Mouse (Mus musculus) embryonic fibroblast, embryonic 13.5 days (primary cell): Measurements from ENCODE around the gene Nr2f1. TPM values are rescaled to one million over a fixed set of nuclear protein-coding genes. Genes with fewer than 3 reads are reported as not detected.

Experiments
- H3K27ac ChIP-seq: 2 replicates; pipeline ENCODE4 v1.5.1; 2012; ENCODE audit warnings: low read length, control low read depth, inconsistent platforms; ENCODE audit not compliant: insufficient read depth
- H3K4me1 ChIP-seq: 2 replicates; pipeline ENCODE4 v1.6.1; 2011; ENCODE audit warnings: low read length; ENCODE audit not compliant: control insufficient read depth, insufficient read depth
- H3K4me3 ChIP-seq: 2 replicates; pipeline ENCODE4 v1.5.1; 2011; ENCODE audit warnings: mild to moderate bottlenecking, control low read depth, low read length; ENCODE audit not compliant: insufficient read depth
- CTCF ChIP-seq: IDR thresholded peaks from 2 replicates; pipeline ENCODE4 v1.5.1; 2011; ENCODE audit warnings: mild to moderate bottlenecking, control low read depth, low read length, moderate library complexity, borderline replicate concordance; ENCODE audit not compliant: insufficient read depth
- POLR2A ChIP-seq: IDR thresholded peaks from 2 replicates; pipeline ENCODE4 v1.6.1; 2011; ENCODE audit warnings: low read depth, mild to moderate bottlenecking, control low read depth, low read length, moderate library complexity
- polyA plus RNA-seq: library from polyadenylated mRNA; stranded (reverse); fragments of >200 nt; gene quantifications from 2 replicates; pipeline ENCODE4 v1.2.4, GENCODE M21; 2011; ENCODE audit warnings: low read depth; ENCODE audit not compliant: missing spikeins, insufficient read length

Gene Nr2f1
- polyA plus RNA-seq, 1 experiment, result 17.4 TPM

DNA sequence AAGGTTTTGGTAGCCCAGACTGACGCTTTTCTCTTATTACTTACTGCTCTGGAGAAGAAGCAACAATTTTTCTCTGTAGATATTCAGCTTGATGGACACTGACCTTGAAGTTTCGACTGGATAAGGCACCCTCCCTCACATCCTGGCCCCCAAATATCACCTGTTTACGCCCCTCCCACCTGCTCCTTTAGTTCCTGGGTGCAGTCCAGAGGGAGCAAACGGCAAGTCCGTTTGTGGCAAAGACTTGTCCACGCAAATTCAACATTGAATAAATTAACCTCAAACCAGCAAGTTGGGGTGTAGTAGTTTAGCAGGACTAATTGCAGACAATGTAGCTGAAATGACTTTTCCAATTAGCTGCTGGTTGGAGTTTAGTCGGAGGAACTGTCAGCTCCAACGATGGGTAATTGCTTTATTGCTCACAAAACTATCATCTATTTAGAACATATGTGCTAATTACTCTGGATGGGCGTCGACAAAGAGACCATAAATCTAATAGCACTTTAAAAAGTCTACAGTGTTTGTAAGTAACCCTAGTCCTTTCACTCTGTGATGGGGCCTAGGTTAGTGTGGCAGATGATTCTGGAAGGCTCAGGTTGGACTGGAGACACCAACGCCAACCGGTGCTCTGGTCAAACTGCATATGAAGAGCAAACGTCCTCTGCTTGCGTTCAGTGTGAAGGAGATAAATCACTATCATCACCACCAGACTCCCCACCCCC is 9.3 kb upstream of the Nr2f1 start:
- Histone ChIP-seq H3K4me3 (no peak overlapping the region), H3K4me1 (peaks cover 1% of the 10 kb centered on the region; the same call in 1 of the 2 replicates), H3K27ac (no peak overlapping the region)
- TF ChIP-seq CTCF (no peak), POLR2A (no peak)

DNA sequence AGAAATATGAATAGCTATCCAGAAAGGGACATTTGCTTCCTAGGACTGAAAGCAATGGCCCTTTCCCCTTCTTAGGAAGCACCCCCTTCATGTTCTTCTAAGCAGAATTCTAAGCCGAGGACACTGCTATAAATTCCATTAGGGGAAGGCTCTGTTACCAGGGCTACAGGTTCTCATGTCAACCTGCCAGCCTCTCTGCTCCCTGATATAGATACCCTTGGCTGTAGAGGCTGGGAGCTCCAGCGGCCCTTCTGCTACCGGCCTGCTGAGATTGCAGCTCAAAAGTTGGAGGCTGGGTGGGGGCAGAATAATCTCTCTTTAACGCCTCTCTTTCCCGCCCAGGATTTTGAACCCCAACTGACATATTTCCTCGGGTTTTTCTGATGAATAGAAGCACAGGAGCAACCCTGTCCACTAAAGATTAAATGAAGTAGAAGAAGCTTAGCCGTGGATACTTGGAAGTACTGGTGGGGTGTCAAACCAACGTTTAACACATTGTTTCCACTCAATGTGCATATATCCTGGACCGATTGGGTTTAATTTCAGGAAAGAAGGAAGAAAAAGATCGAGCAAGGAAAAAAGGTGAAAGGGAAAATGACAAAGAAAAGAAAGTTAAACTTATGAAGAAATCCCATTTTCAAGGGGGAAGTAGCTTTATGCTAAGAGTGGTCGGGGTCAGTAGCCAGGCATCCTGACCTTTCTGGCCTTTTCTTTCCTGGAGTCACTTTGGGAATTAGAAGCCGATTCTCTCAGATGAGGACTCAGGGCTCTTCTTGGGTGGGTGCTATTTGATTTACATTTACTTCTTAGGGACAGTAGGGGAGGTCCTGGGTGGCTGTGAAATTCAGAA is 8.5 kb upstream of the Nr2f1 start:
- TF ChIP-seq POLR2A, result no peak
- TF ChIP-seq CTCF, result no peak
- Histone ChIP-seq H3K4me3 (no peak overlapping the region), H3K4me1 (peaks cover 1% of the 10 kb centered on the region; the same call in 1 of the 2 replicates), H3K27ac (no peak overlapping the region)

DNA sequence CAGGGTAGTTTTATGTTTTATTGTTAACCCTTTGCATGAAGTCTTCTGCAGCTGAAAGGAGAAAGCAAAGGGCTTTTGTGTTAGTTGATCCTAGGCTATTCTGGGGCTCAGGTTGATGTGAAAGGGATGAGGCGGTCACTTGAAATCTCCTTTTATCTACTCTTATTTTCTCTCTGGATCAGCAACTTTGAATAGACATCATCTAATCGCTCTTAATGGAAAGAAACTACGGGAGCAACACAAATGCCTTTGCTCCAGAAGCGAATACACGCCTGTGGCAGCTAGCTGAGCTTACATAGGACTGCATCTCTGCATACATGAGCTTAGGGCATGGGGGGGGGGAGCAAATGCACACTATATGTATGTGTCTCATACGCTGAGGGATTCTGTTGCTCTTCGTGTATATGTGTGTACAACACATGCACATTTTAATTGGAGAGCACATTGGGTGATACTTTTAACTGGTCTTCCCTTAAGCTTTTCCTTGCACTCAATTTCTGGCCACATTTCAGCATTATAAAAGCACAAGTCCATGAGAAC is 7.4 kb upstream of the Nr2f1 start:
- no peak overlapping the region for H3K4me3 ChIP-seq
- H3K4me1 ChIP-seq, result peaks cover 1% of the 10 kb centered on the region; the same call in 1 of the 2 replicates
- H3K27ac ChIP-seq, result no peak overlapping the region
- no peak for TF ChIP-seq CTCF
- TF ChIP-seq POLR2A, result no peak

DNA sequence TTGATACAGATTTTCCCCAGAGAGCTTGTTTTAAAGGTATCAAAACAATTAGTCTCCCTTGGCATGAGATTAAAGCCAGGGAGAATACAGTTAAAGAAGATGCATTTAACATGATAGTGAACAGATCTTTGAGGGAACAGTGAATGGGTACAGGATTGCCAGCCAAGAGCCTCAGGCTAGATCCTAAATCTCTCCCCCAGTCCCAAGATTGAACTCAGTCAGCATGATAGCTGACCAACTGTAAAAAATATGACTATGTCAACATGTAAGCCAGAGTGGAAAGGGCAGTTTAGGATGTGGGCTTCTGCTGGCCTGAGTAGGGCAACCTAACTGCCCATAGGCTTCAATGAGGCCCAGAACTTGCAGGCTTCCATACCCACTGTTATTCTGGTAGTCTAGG is 5.9 kb upstream of the Nr2f1 start:
- Histone ChIP-seq H3K4me1 (peaks cover 1% of the 10 kb centered on the region; the same call in 1 of the 2 replicates), H3K4me3 (no peak overlapping the region), H3K27ac (no peak overlapping the region)
- TF ChIP-seq POLR2A, result no peak

DNA sequence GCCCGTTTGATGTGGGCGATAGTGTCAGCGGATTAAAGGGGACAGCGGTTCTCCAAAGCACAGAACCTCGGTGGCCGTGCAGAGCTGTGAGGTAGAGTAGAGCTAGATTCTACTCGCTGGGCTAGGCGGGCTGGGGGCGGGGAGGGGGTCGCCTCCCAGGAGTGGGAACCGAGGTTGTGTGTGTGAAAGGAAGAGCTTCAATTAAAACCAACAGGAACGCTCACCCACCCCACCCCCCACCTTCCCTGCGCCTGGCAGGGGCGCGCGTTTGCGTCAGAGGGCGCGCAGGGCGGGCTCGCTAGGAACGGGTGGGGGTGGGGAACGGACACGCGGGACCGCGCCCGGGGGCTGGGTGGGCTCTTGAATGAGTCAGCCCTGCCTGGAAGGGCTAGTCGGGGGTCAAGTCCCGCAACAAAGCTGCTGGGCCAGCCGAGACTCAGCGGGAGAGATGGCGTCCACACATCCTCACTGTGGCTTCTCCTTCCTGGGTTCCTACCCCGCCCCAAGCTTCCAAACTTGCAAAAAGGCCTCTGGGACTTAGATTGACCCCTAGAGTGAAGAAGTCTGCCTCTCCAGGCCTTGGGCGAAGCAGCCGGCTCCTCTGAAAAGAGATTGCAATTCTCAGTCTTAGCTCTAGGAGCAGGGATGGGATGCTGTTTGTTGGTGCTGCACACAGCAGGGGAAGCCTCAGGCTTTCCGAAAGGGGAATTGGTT is 3.9 kb upstream of the Nr2f1 start:
- peaks cover 1% of the 10 kb centered on the region; the same call in 1 of the 2 replicates for H3K4me1 ChIP-seq
- H3K27ac ChIP-seq, result peak overlapping the region; percentile 67
- H3K4me3 ChIP-seq, result peak overlapping the region; percentile 72
- TF ChIP-seq CTCF, result no peak
- peak; percentile 40 for TF ChIP-seq POLR2A

DNA sequence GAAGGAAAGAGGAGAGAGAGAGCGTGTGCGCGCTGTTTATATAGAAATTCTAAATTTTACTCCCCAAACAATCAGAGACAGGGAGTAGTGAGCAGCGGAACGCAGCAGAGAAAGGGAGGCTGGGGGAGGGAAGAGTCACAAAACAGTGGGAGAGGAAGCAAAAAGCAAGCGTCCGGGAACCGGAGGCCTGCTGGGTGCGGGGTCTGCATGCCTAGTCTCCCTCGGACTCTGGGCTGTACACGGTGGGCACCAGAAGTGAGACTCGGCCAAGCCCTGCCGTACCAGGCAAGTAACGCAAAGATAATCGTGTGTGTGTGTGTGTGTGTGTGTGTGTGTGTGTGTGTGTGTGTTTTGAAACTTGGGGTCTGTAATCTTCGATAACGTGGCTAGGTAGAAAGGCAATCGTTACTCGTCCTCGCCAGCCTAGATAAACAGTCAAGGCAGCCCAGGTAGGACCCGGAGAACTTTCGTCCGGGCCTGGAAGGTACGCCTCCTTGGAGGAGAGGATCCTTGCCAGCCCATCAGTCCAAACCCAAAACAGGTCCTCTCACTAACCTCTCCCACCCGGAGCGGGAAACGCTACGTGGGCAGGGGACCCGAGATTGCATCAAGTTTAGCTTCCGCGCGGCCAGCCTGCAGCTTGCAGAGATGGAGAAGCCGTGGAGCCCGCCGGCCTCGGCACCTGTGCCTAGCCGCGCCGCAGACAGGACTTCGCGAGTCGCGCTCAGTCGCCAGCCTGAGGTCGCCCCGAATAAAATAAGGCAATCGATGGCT is 3.2 kb upstream of the Nr2f1 start:
- H3K27ac ChIP-seq, result peak overlapping the region; percentile 67
- peak overlapping the region; percentile 72 for H3K4me3 ChIP-seq
- TF ChIP-seq CTCF (no peak), POLR2A (peak; percentile 26; the same call in 1 of the 2 replicates)
- H3K4me1 ChIP-seq, result peaks cover 1% of the 10 kb centered on the region; the same call in 1 of the 2 replicates

DNA sequence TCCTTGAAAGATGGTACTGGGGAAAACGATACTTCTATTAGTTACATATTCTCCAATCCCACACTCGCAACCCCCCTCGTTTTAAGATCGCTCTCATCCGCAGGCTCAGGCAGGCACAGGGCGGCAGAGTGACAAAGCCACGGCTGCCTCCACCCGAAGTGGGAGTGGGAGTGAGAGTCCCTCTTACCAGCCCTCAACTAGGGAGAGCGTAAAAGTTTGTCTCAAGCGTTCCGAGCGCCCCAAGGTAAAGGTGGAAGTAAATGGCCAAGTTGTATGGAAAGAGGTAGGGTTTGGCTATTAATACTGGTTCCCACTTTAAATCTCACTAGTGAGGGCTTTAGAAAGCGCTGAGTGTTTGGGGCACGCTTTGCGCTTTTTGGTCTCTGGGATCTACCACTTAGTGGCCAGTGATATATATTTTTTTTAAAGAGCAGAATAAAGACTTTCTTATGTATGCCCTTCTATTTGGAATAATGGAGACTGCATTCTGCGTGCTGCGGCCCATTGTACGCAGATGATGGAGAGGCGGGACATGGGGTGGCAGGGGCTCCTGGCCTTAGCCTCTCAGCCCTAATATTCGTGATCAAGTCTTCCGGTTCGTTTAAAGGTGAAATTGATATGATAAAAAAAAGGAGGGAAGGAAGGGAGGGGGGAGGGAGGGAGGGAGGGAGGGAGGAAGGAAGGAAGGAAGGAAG is 2.5 kb upstream of the Nr2f1 start:
- Histone ChIP-seq H3K27ac (peak overlapping the region; percentile 47), H3K4me1 (peaks cover 1% of the 10 kb centered on the region; the same call in 1 of the 2 replicates), H3K4me3 (peak overlapping the region; percentile 54)
- no peak for TF ChIP-seq CTCF
- no peak for TF ChIP-seq POLR2A

DNA sequence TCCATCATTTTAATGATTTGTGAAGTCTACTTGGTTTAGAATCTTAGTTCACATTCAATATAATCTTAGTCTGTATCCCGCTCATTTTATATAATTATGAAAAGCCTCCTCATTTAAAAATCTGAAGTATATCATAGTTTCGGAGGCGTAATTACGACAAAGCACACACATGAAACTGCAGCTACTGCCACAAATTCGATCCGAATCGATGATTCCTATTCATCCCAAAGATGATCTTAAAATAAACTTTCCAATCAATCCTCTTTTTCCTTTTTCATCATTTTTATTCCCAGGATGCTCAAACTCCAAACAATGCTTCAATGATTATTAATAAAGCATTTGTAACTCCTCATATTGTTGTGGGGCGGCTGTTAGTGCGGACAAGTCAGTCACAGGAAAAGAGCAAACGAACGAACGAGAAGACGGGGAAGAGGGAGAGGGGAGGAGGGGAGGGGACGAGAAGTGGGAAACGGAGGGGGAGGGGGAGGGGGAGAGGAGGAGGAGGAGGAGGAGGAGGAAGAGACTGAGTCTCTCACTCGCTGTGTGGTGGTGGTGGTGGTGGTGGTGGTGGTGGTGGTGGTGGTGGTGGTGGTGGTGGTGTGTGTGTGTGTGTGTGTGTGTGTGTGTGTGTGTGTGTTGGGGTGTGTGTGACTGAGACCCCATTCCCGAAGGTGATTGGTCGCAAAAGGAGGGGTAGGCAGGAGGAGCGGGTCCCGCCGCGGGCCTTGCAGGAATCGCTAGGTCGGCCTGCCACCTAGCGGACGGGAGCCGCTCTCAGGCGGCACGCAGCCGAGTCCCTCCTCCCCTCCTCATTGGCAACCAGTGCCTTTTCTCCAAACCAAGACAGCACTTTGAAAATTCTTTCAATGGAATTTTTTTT is 1.7 kb upstream of the Nr2f1 start:
- peak; percentile 82 for TF ChIP-seq CTCF
- TF ChIP-seq POLR2A, result no peak
- Histone ChIP-seq H3K27ac (peak overlapping the region; percentile 47), H3K4me1 (peaks cover 1% of the 10 kb centered on the region; the same call in 1 of the 2 replicates), H3K4me3 (peak overlapping the region; percentile 54)
